Mouse (Mus musculus): ENCODE measurements around the gene Ncoa5. TPM values are rescaled to one million over a fixed set of nuclear protein-coding genes. Genes with fewer than 3 reads are reported as not detected.

Gene Ncoa5
- polyA plus RNA-seq, 1 experiment from 2014 or later, result 137 TPM

- Histone ChIP-seq H3K9ac (replicated peaks) (no peak overlapping the region), H3K4me3 (no peak overlapping the region), H3K4me1 (no peaks in the 10 kb centered on the region), H3K27me3 (no peaks in the 10 kb centered on the region), H3K4me2 (replicated peaks) (no peak overlapping the region), H3K36me3 (no peaks in the 10 kb centered on the region), H3K9me3 (no peaks in the 10 kb centered on the region), H3K27ac (replicated peaks) (no peak overlapping the region)
- 79% methylated on average over 14 of the region's 14 CpGs for WGBS
- ATAC-seq (replicated peaks), result no peak
Observed at GRCm38 (mm10) chr2:164986371-164987027, 48.2 kb downstream of the Ncoa5 start.

DNA sequence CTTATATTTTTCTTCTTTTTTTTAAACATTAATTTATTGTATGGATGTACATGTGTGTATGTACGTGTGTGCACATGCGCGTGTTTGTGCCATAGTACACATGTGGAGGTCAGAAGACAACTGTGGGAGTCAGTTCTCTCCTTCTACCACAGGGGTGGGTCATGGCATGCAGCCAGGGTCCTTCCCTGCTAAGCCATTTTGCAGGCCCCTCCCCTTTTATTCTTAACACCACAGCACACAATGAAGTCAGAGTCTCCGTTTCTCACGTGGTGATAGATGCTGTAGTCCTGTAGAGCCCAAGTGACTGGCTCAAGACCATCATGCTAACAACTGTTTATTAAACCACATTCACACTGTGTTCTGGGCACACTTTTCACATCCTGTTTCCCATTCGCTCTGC, 48.7 kb downstream of the Ncoa5 start:
- no peaks in the 10 kb centered on the region for H3K27me3 ChIP-seq

GRCm38 (mm10) chr2:164979749-164980148, 54.9 kb downstream of the Ncoa5 start:
- H3K4me1 ChIP-seq, result no peaks in the 10 kb centered on the region
- H3K27ac ChIP-seq (replicated peaks), result no peak overlapping the region
- no peak for ATAC-seq (replicated peaks)
- no peak overlapping the region for H3K4me2 ChIP-seq (replicated peaks)
- no peaks in the 10 kb centered on the region for H3K9me3 ChIP-seq
- H3K4me3 ChIP-seq, result no peak overlapping the region
- 23% methylated on average over 7 of the region's 7 CpGs for WGBS
- no peaks in the 10 kb centered on the region for H3K27me3 ChIP-seq
- no peak overlapping the region for H3K9ac ChIP-seq (replicated peaks)
- no peaks in the 10 kb centered on the region for H3K36me3 ChIP-seq

More for the DNA sequence above, 48.7 kb downstream of the Ncoa5 start:
- 69% methylated on average over 6 of the region's 6 CpGs for WGBS
- no peak overlapping the region for H3K27ac ChIP-seq (replicated peaks)
- no peak for ATAC-seq (replicated peaks)
- no peak overlapping the region for H3K4me2 ChIP-seq (replicated peaks)
- H3K9ac ChIP-seq (replicated peaks), result no peak overlapping the region
- H3K4me1 ChIP-seq, result no peaks in the 10 kb centered on the region
- H3K9me3 ChIP-seq, result no peaks in the 10 kb centered on the region
- H3K4me3 ChIP-seq, result no peak overlapping the region
- H3K36me3 ChIP-seq, result no peaks in the 10 kb centered on the region

- WGBS, result 74% methylated on average over 6 of the region's 6 CpGs
- ATAC-seq (replicated peaks), result no peak
- no peak overlapping the region for H3K4me3 ChIP-seq
- H3K27ac ChIP-seq (replicated peaks), result no peak overlapping the region
- no peak overlapping the region for H3K9ac ChIP-seq (replicated peaks)
- H3K9me3 ChIP-seq, result no peaks in the 10 kb centered on the region
- H3K4me1 ChIP-seq, result peaks cover 9% of the 10 kb centered on the region
- H3K27me3 ChIP-seq, result peaks cover 11% of the 10 kb centered on the region; the same call in 1 of the 2 replicates
- H3K36me3 ChIP-seq, result no peaks in the 10 kb centered on the region
- H3K4me2 ChIP-seq (replicated peaks), result no peak overlapping the region
Observed at GRCm38 (mm10) chr2:164975611-164976010, 59.1 kb downstream of the Ncoa5 start.

DNA sequence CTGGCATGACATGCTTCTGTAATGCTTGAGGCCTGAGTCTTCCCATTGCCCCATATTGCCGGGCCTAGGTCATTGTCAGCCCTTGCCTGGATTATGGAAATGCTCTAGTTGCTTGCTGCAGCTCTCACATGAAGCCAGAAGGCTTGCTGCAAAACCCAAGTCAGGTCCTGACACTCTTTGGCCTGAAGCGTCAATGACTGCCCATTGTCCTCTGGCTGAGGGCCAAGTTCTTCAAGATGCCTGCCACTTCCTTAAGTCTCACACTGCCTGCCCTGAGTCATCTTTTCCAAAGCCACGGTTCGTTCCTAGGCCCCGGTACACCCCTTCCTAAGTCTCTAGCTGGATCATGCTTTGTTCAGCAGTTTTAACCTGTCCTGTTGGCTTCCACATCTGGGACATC, 62.0 kb downstream of the Ncoa5 start:
- Histone ChIP-seq H3K27me3 (peaks cover 38% of the 10 kb centered on the region), H3K9me3 (no peaks in the 10 kb centered on the region), H3K36me3 (no peaks in the 10 kb centered on the region), H3K4me3 (no peak overlapping the region), H3K4me1 (peaks cover 38% of the 10 kb centered on the region), H3K4me2 (replicated peaks) (no peak overlapping the region), H3K9ac (replicated peaks) (no peak overlapping the region), H3K27ac (replicated peaks) (no peak overlapping the region)
- ATAC-seq (replicated peaks), result no peak
- 76% methylated on average over 5 of the region's 5 CpGs for WGBS

DNA sequence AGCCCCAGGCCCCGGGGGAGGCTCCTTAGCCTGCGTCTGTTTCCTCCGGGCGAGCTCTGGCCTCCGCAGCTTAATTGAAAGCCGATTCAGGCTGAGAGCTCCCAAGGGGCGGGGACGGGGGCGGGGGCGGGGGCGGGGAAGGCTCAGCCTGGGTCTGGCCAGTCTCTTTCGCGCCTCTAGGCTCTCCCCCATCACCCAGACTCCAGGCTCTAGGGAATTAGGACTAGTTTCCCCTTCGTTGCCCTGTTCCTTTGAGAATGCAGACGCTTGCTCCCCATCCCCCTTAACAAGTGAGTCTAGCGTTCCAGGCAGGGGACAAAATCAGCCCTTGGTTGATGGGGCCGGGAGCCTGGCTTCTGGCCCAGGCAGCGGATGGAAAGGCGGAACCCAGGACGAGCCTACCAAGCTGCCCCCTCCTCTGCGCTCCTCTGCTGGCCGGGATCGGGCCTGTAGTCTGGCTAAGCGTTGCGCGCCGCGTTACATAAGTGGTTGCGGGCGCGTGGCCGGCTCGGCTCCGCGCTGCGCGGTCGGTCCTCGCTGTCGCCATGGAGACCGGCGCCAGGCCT, 64.0 kb downstream of the Ncoa5 start:
- WGBS, result under 1% methylated on average over 42 of the region's 42 CpGs
- peak; percentile 58 for ATAC-seq (replicated peaks)
- Histone ChIP-seq H3K27me3 (peaks cover 53% of the 10 kb centered on the region), H3K9ac (replicated peaks) (peak overlapping the region; percentile 48), H3K9me3 (no peaks in the 10 kb centered on the region), H3K27ac (replicated peaks) (no peak overlapping the region), H3K4me3 (peak overlapping the region; percentile 47), H3K4me1 (peaks cover 40% of the 10 kb centered on the region), H3K4me2 (replicated peaks) (peak overlapping the region; percentile 52), H3K36me3 (no peaks in the 10 kb centered on the region)

GRCm38 (mm10) chr2:164969348-164969781, 65.3 kb downstream of the Ncoa5 start:
- Histone ChIP-seq H3K4me1 (peaks cover 51% of the 10 kb centered on the region), H3K27me3 (peaks cover 53% of the 10 kb centered on the region), H3K9ac (replicated peaks) (peak overlapping the region; percentile 12; the same call in 1 of the 2 replicates), H3K4me2 (replicated peaks) (peak overlapping the region; percentile 52), H3K27ac (replicated peaks) (no peak overlapping the region), H3K36me3 (no peaks in the 10 kb centered on the region), H3K4me3 (peak overlapping the region; percentile 47), H3K9me3 (no peaks in the 10 kb centered on the region)
- WGBS, result 5% methylated on average over 21 of the region's 21 CpGs
- ATAC-seq (replicated peaks), result no peak

GRCm38 (mm10) chr2:164968451-164968851, 66.2 kb downstream of the Ncoa5 start:
- H3K27me3 ChIP-seq, result peaks cover 53% of the 10 kb centered on the region
- H3K27ac ChIP-seq (replicated peaks), result peak overlapping the region; percentile 76
- H3K36me3 ChIP-seq, result no peaks in the 10 kb centered on the region
- H3K4me1 ChIP-seq, result peaks cover 60% of the 10 kb centered on the region
- peak overlapping the region; percentile 63 for H3K9ac ChIP-seq (replicated peaks)
- peak overlapping the region; percentile 47 for H3K4me3 ChIP-seq
- no peaks in the 10 kb centered on the region for H3K9me3 ChIP-seq
- H3K4me2 ChIP-seq (replicated peaks), result peak overlapping the region; percentile 52
- peak; percentile 21; the same call in 1 of the 2 replicates for ATAC-seq (replicated peaks)
- 1% methylated on average over 29 of the region's 29 CpGs for WGBS

DNA sequence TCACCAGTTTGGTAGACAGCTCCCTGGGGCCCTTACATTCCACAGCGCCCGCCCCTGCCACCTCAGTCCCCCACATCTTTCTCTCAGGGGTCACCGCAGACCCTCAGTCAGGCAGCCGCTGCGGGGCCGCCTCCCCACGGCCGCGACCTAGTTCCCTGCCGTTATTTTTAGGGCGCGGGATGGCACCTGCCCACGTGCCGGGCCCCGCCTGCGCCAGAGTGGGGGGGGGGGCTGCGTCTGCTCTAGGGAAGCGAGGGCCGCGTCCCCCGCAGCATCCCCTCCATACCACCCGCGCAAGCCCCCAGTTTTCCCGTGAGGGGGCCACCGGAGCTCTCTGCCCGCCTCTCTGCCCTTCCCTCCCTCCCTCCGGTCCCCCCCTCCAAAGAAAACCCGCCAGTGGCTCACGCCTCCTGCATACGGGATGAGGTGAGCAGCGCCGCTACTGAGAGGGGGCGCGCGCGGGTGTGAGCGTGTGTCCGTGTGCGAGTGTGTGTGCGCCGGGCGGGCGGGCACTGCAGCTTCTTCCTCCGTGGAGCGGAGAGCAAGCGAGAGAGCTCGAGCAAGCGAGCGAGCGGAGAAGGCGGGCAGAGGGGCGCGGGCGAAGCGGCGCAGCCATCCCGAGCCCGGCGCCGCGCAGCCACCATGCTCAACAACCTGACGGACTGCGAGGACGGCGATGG, 66.8 kb downstream of the Ncoa5 start:
- H3K9ac ChIP-seq (replicated peaks), result peak overlapping the region; percentile 63
- peaks cover 53% of the 10 kb centered on the region for H3K27me3 ChIP-seq
- WGBS, result under 1% methylated on average over 65 of the region's 65 CpGs
- peak overlapping the region; percentile 76 for H3K27ac ChIP-seq (replicated peaks)
- H3K36me3 ChIP-seq, result no peaks in the 10 kb centered on the region
- no peaks in the 10 kb centered on the region for H3K9me3 ChIP-seq
- H3K4me2 ChIP-seq (replicated peaks), result peak overlapping the region; percentile 52
- H3K4me3 ChIP-seq, result peak overlapping the region; percentile 47
- peak; percentile 51 for ATAC-seq (replicated peaks)
- H3K4me1 ChIP-seq, result peaks cover 61% of the 10 kb centered on the region

GRCm38 (mm10) chr2:164967193-164967592, 67.5 kb downstream of the Ncoa5 start:
- Histone ChIP-seq H3K4me2 (replicated peaks) (peak overlapping the region; percentile 52; the same call in 1 of the 2 replicates), H3K4me1 (peaks cover 61% of the 10 kb centered on the region), H3K9ac (replicated peaks) (no peak overlapping the region), H3K4me3 (peak overlapping the region; percentile 47; the same call in 1 of the 2 replicates), H3K27me3 (peaks cover 50% of the 10 kb centered on the region), H3K9me3 (no peaks in the 10 kb centered on the region), H3K27ac (replicated peaks) (peak overlapping the region; percentile 76; the same call in 1 of the 2 replicates), H3K36me3 (no peaks in the 10 kb centered on the region)
- 2% methylated on average over 6 of the region's 6 CpGs for WGBS
- no peak for ATAC-seq (replicated peaks)

GRCm38 (mm10) chr2:164966381-164966780, 68.3 kb downstream of the Ncoa5 start:
- WGBS, result 27% methylated on average over 8 of the region's 8 CpGs
- peaks cover 64% of the 10 kb centered on the region for H3K4me1 ChIP-seq
- H3K9ac ChIP-seq (replicated peaks), result no peak overlapping the region
- H3K27me3 ChIP-seq, result peaks cover 44% of the 10 kb centered on the region
- no peak for ATAC-seq (replicated peaks)
- H3K4me2 ChIP-seq (replicated peaks), result no peak overlapping the region
- H3K4me3 ChIP-seq, result no peak overlapping the region
- no peak overlapping the region for H3K27ac ChIP-seq (replicated peaks)
- H3K36me3 ChIP-seq, result no peaks in the 10 kb centered on the region
- no peaks in the 10 kb centered on the region for H3K9me3 ChIP-seq

DNA sequence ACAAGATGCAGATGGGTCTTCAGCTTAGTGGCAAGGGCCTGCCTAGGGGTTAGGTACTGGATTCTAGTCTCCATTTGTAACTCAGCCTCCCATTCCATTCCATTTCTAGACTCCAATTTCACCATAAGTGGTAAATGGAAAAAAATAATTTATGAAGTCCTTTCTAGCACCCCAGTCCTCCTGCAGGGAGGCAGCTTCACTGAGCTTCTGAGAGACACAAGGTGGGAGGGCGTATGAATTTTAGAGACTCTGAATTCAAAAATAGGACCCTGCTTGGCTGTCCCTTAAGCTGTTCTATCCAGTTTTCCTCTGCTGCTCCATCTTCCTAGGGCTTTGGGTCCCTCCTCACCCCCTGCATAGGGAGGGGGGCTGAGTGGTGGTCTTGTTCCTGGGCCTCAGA, 69.7 kb downstream of the Ncoa5 start:
- WGBS, result 86% methylated on average over 1 of the region's 1 CpGs
- Histone ChIP-seq H3K4me1 (peaks cover 58% of the 10 kb centered on the region), H3K27me3 (peaks cover 36% of the 10 kb centered on the region), H3K4me2 (replicated peaks) (peak overlapping the region; percentile 31), H3K27ac (replicated peaks) (peak overlapping the region; percentile 78), H3K9ac (replicated peaks) (no peak overlapping the region), H3K9me3 (no peaks in the 10 kb centered on the region), H3K36me3 (no peaks in the 10 kb centered on the region), H3K4me3 (no peak overlapping the region)
- ATAC-seq (replicated peaks), result no peak

Measured in forebrain, embryonic 15.5 days (tissue).